Mouse (Mus musculus) lung, embryonic 14.5 days (tissue): ENCODE results near the gene Coq4. TPM values are rescaled to one million over a fixed set of nuclear protein-coding genes. Genes with fewer than 3 reads are reported as not detected.
A peak's percentile ranks its signal among the peaks of the same experiment; 100 is the strongest.

Source experiments
- ATAC-seq: fragments of 200-750 bp; cut with Nextera tagmentation; 2 replicates; pipeline ENCODE4 v1.8.0; 2017; ENCODE audit warnings: mild to moderate bottlenecking, moderate TSS enrichment, moderate library complexity; ENCODE audit not compliant: insufficient read depth
- DNase-seq: peaks from one replicate; pipeline ENCODE4 v3.0.0-alpha.2; 2015
- H3K27ac ChIP-seq: fragments of 300-500 bp; sonication (generic); 2 replicates; pipeline ENCODE4 v1.5.1; 2014; ENCODE audit warnings: low read depth, mild to moderate bottlenecking, moderate library complexity
- H3K27me3 ChIP-seq: fragments of 300-500 bp; sonication (generic); 2 replicates; pipeline ENCODE4 v1.6.1; 2014; ENCODE audit warnings: low read length, control low read depth; ENCODE audit not compliant: insufficient read depth
- H3K36me3 ChIP-seq: fragments of 300-500 bp; sonication (generic); 2 replicates; pipeline ENCODE4 v1.6.1; 2014; ENCODE audit warnings: control low read depth; ENCODE audit not compliant: insufficient read depth
- H3K4me1 ChIP-seq: fragments of 300-500 bp; sonication (generic); 2 replicates; pipeline ENCODE4 v1.6.1; 2014; ENCODE audit warnings: antibody characterized with exemption, control low read depth; ENCODE audit not compliant: insufficient read depth
- H3K4me2 ChIP-seq: fragments of 300-500 bp; sonication (generic); 2 replicates; pipeline ENCODE4 v1.6.1; 2014; ENCODE audit warnings: mild to moderate bottlenecking
- H3K4me3 ChIP-seq: fragments of 300-500 bp; sonication (generic); 2 replicates; pipeline ENCODE4 v1.5.1; 2014; ENCODE audit warnings: low read depth, low read length
- H3K9ac ChIP-seq: fragments of 300-500 bp; sonication (generic); 2 replicates; pipeline ENCODE4 v1.6.1; 2014
- H3K9me3 ChIP-seq: fragments of 300-500 bp; sonication (generic); 2 replicates; pipeline ENCODE4 v1.6.1; 2016; ENCODE audit warnings: low read depth, low read length, control low read depth
- CTCF ChIP-seq: IDR thresholded peaks from 2 replicates; pipeline ENCODE4 v1.5.1; 2016; ENCODE audit warnings: antibody characterized with exemption, low read depth
- WGBS: fragments of 180-500 bp; shearing (Covaris S2); extraction: QIAGEN DNeasy Blood & Tissue Kit; methylation state at CpG from one replicate; pipeline ENCODE4 v1.1.7; 2014; 5-methylcytosine and 5-hydroxymethylcytosine counted together
- polyA plus RNA-seq: library from polyadenylated mRNA; unstranded; fragments of >200 nt; fragmentation: Nextera tagmentation; extraction: Ambion mirVana; gene quantifications from 2 replicates; pipeline ENCODE4 v1.2.1, GENCODE M21; 2014

Gene Coq4
- polyA plus RNA-seq, 1 experiment from 2014 or later = 37.5 TPM

- no peak overlapping the region for H3K4me2 ChIP-seq
- no peaks in the 10 kb centered on the region for H3K4me1 ChIP-seq
- no peak overlapping the region for H3K4me3 ChIP-seq
- no peaks in the 10 kb centered on the region for H3K27me3 ChIP-seq
- H3K27ac ChIP-seq = no peak overlapping the region
- TF ChIP-seq CTCF = no peak
- peaks cover 30% of the 10 kb centered on the region; the same call in 1 of the 2 replicates for H3K36me3 ChIP-seq
- H3K9me3 ChIP-seq = no peaks in the 10 kb centered on the region
- ATAC-seq = no peak
- H3K9ac ChIP-seq = no peak overlapping the region
- WGBS = 86% methylated on average over 5 of the region's 5 CpGs
- no peak for DNase-seq
Observed at GRCm38 (mm10) chr2:29833796-29834195, 46.5 kb downstream of the Coq4 start.

- no peak for DNase-seq
- TF ChIP-seq CTCF = no peak
- Histone ChIP-seq H3K9me3 (no peaks in the 10 kb centered on the region), H3K36me3 (peaks cover 33% of the 10 kb centered on the region; the same call in 1 of the 2 replicates), H3K4me3 (no peak overlapping the region), H3K4me2 (no peak overlapping the region), H3K4me1 (no peaks in the 10 kb centered on the region), H3K9ac (no peak overlapping the region), H3K27ac (no peak overlapping the region), H3K27me3 (no peaks in the 10 kb centered on the region)
- WGBS = 75% methylated on average over 2 of the region's 2 CpGs
- no peak for ATAC-seq
Observed at GRCm38 (mm10) chr2:29835391-29835899, 48.2 kb downstream of the Coq4 start.

GRCm38 (mm10) chr2:29839460-29839859 is 52.2 kb downstream of the Coq4 start:
- Histone ChIP-seq H3K4me2 (no peak overlapping the region), H3K9ac (no peak overlapping the region), H3K4me1 (no peaks in the 10 kb centered on the region), H3K9me3 (no peaks in the 10 kb centered on the region), H3K27ac (no peak overlapping the region), H3K27me3 (peaks cover 16% of the 10 kb centered on the region), H3K4me3 (no peak overlapping the region), H3K36me3 (peaks cover 62% of the 10 kb centered on the region)
- ATAC-seq (no peak), DNase-seq (no peak)
- no peak for TF ChIP-seq CTCF
- 33% methylated on average over 4 of the region's 4 CpGs for WGBS

GRCm38 (mm10) chr2:29843231-29844105 is 56.2 kb downstream of the Coq4 start:
- no peak overlapping the region for H3K27ac ChIP-seq
- H3K4me3 ChIP-seq = no peak overlapping the region
- WGBS = 76% methylated on average over 9 of the region's 9 CpGs
- peaks cover 54% of the 10 kb centered on the region for H3K27me3 ChIP-seq
- no peaks in the 10 kb centered on the region for H3K4me1 ChIP-seq
- TF ChIP-seq CTCF = no peak
- no peaks in the 10 kb centered on the region for H3K9me3 ChIP-seq
- ATAC-seq (no peak), DNase-seq (no peak)
- H3K36me3 ChIP-seq = peaks cover 47% of the 10 kb centered on the region
- H3K9ac ChIP-seq = no peak overlapping the region
- H3K4me2 ChIP-seq = no peak overlapping the region

GRCm38 (mm10) chr2:29844115-29844514 is 56.8 kb downstream of the Coq4 start:
- no peak overlapping the region for H3K4me3 ChIP-seq
- no peak overlapping the region for H3K27ac ChIP-seq
- H3K4me1 ChIP-seq = no peaks in the 10 kb centered on the region
- no peak for ATAC-seq
- H3K9me3 ChIP-seq = no peaks in the 10 kb centered on the region
- H3K4me2 ChIP-seq = no peak overlapping the region
- H3K27me3 ChIP-seq = peaks cover 54% of the 10 kb centered on the region
- no peak for DNase-seq
- H3K36me3 ChIP-seq = peaks cover 40% of the 10 kb centered on the region
- TF ChIP-seq CTCF = no peak
- no peak overlapping the region for H3K9ac ChIP-seq
- WGBS = 80% methylated on average over 2 of the region's 2 CpGs

DNA sequence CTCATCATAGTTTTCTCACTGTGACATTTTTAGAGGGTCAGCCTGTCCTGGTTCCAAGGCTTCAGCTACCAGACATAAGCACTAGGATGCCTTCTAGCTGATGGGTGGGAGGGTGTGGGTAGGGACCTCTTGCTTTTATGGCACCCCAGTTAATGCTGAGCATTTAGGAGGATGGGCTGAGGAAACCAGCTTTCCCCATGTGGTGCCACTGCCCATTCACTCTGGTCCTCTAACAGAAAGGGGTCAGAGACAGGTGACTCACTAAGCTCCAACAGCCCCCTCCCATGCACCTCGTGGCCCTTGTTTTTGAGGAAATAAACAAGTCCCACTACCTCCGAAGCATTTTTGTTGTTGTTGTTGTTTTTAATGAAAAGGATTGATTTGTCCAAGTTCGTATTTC is 57.4 kb downstream of the Coq4 start:
- H3K4me3 ChIP-seq = no peak overlapping the region
- no peak for TF ChIP-seq CTCF
- DNase-seq (no peak), ATAC-seq (no peak)
- H3K27me3 ChIP-seq = peaks cover 54% of the 10 kb centered on the region
- 19% methylated on average over 3 of the region's 3 CpGs for WGBS
- no peak overlapping the region for H3K4me2 ChIP-seq
- H3K9me3 ChIP-seq = no peaks in the 10 kb centered on the region
- H3K27ac ChIP-seq = no peak overlapping the region
- no peaks in the 10 kb centered on the region for H3K4me1 ChIP-seq
- no peak overlapping the region for H3K9ac ChIP-seq
- peaks cover 40% of the 10 kb centered on the region for H3K36me3 ChIP-seq

DNA sequence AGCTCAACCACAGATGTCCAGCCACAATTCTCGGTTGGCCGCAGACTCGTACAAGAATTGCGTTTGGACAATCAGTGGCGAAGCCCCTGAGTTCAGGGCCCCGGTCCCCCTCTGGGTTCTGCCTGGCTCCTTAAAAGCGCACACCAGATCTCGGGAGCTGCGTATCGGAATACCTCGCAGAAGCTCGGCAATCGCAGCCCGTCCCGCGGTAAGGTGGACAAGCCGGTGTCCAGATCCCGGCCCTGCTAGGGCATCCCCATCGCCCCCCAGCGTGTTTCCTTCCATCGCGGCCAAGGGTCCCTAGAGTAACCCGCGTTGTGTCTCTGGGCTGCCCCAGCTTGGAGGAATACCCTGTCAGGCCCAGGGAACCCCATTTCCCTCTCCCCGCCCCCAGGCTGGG is 58.3 kb downstream of the Coq4 start:
- Histone ChIP-seq H3K9ac (no peak overlapping the region), H3K4me3 (peak overlapping the region; percentile 20; the same call in 1 of the 2 replicates), H3K4me1 (no peaks in the 10 kb centered on the region), H3K27me3 (peaks cover 54% of the 10 kb centered on the region), H3K4me2 (peak overlapping the region; percentile 39; the same call in 1 of the 2 replicates), H3K27ac (no peak overlapping the region), H3K36me3 (peaks cover 40% of the 10 kb centered on the region), H3K9me3 (no peaks in the 10 kb centered on the region)
- TF ChIP-seq CTCF = no peak
- WGBS = 12% methylated on average over 25 of the region's 25 CpGs
- ATAC-seq = no peak
- DNase-seq = no peak
